Mouse (Mus musculus): ENCODE measurements around the gene Zdhhc6. TPM values are rescaled to one million over a fixed set of nuclear protein-coding genes. Genes with fewer than 3 reads are reported as not detected.
A peak's percentile ranks its signal among the peaks of the same experiment; 100 is the strongest.

The Zdhhc6 gene
- polyA plus RNA-seq, 1 experiment from 2014 or later = 106 TPM

DNA sequence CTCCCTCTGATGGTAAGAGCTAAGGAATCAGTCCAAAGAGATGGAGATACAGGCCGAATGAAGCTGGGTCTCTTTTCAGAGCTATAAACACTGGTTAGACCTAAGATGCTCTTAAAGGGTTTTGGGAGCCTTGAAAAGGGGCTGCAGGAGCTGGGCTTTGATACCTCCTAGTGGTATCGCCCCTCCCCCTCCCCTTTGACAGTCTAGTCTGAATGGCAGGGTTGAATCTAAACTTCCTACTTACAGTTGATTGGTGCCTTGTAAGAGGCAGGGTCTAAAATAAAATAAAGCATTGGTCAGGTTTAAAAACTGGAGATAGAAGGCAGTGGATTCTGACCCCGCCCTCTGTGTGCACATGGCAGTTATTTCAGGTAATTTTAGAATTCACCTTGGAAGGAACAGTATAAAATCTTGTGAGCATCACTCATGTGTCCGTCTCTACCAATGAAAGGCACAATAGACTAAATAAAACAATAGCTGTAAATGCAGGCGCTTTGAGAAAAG lies 61.3 kb downstream of the Zdhhc6 start:
- no peaks in the 10 kb centered on the region; the same call in 1 of the 2 replicates for H3K4me1 ChIP-seq (ENCODE audit: control insufficient read depth, insufficient read depth, low read length)
- H3K4me2 ChIP-seq (ENCODE audit: low read depth, low read length) = peak overlapping the region; percentile 86
- no peaks in the 10 kb centered on the region for H3K27me3 ChIP-seq (ENCODE audit: control insufficient read depth, insufficient read depth, low read length)
- peak overlapping the region; percentile 71 for H3K9ac ChIP-seq (replicated peaks; ENCODE audit: low read length)
- 7% methylated on average over 5 of the region's 5 CpGs for WGBS
- no peak overlapping the region for H3K27ac ChIP-seq (replicated peaks; ENCODE audit: low read depth, low read length)
- H3K4me3 ChIP-seq (ENCODE audit: low read depth, low read length) = peak overlapping the region; percentile 49
- H3K9me3 ChIP-seq (replicated peaks; ENCODE audit: control insufficient read depth, low read length) = no peaks in the 10 kb centered on the region
- peak; percentile 32 for ATAC-seq (replicated peaks; ENCODE audit: insufficient number of reproducible peaks, low FRiP score, low TSS enrichment, low read depth)
- peak; percentile 78 for DNase-seq (ENCODE audit: low spot score)
- H3K36me3 ChIP-seq (replicated peaks; ENCODE audit: control insufficient read depth, insufficient read depth, low read depth, low read length) = no peaks in the 10 kb centered on the region

DNA sequence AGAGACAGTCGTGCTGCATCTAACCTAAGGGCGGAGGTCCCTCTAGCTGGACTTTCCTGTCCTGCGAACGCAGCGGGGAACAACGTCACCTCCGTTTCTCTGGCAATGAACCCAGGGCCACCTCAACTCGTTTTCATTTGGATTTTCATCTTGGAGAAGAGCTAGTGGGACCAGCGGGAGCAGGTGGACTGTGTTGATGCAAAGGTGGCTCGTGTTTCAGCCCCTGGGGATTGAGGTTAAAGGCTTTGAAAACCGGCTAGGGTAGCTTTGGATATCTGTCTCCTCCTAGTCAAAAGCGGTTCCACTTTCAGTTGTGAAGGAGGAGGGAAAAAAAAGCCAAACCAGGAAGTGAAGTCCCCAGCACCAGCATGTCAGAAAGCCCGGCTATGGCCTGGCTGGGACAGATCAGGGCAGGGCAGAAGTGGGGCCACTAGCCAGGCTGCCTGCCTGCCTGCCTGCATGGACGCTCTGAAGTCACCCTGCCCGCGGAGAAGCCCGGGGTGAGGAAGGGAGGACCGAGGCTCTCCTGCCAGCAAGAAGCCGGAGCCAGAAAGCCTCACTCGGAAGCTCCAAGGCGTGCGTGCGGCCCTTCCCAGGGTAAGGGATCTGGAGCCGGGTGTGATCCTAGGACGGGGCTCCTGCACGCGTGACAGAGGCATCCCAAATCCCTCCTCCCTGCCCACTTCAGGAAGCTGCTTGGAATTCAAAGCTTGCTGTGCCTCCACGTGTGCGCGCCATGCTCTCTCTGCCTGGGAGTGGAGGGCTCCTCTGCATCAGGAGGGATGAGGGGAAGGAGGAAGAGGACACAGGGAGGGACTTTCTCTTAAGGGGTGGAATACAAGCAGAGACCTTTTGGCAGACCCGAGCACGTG lies 62.0 kb downstream of the Zdhhc6 start:
- H3K27ac ChIP-seq (replicated peaks; ENCODE audit: low read depth, low read length) = peak overlapping the region; percentile 32; the same call in 1 of the 2 replicates
- H3K27me3 ChIP-seq (ENCODE audit: control insufficient read depth, insufficient read depth, low read length) = no peaks in the 10 kb centered on the region
- H3K4me3 ChIP-seq (ENCODE audit: low read depth, low read length) = peak overlapping the region; percentile 49
- peak overlapping the region; percentile 71 for H3K9ac ChIP-seq (replicated peaks; ENCODE audit: low read length)
- no peaks in the 10 kb centered on the region; the same call in 1 of the 2 replicates for H3K4me1 ChIP-seq (ENCODE audit: control insufficient read depth, insufficient read depth, low read length)
- under 1% methylated on average over 32 of the region's 32 CpGs for WGBS
- no peaks in the 10 kb centered on the region for H3K9me3 ChIP-seq (replicated peaks; ENCODE audit: control insufficient read depth, low read length)
- peak; percentile 64 for ATAC-seq (replicated peaks; ENCODE audit: insufficient number of reproducible peaks, low FRiP score, low TSS enrichment, low read depth)
- peak; percentile 63 for DNase-seq (ENCODE audit: low spot score)
- peak overlapping the region; percentile 86 for H3K4me2 ChIP-seq (ENCODE audit: low read depth, low read length)
- H3K36me3 ChIP-seq (replicated peaks; ENCODE audit: control insufficient read depth, insufficient read depth, low read depth, low read length) = no peaks in the 10 kb centered on the region

DNA sequence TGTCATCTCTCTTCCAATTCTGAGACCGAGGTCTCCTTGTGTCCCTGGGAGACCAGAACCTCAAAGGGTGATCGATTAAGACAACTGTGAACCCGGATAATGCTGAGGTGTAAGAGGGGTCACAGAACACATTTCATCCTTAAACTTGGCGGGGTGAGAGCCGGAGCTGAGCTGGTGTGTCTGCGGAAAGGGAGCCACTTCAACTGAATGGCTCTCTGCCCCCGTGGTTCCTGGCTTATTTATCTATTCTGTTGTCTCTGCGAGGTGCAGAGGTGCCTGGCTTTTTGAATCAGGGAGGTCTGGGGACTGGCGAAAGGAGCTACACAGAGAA lies 62.6 kb downstream of the Zdhhc6 start:
- H3K4me2 ChIP-seq (ENCODE audit: low read depth, low read length) = peak overlapping the region; percentile 86
- H3K4me3 ChIP-seq (ENCODE audit: low read depth, low read length) = peak overlapping the region; percentile 49
- no peaks in the 10 kb centered on the region for H3K36me3 ChIP-seq (replicated peaks; ENCODE audit: control insufficient read depth, insufficient read depth, low read depth, low read length)
- peak overlapping the region; percentile 71 for H3K9ac ChIP-seq (replicated peaks; ENCODE audit: low read length)
- no peaks in the 10 kb centered on the region; the same call in 1 of the 2 replicates for H3K4me1 ChIP-seq (ENCODE audit: control insufficient read depth, insufficient read depth, low read length)
- H3K27ac ChIP-seq (replicated peaks; ENCODE audit: low read depth, low read length) = 0 out of 2 replicates have a peak overlapping the region, but pooled peaks have one; percentile 32
- peak; percentile 19; the same call in 1 of the 2 replicates for ATAC-seq (replicated peaks; ENCODE audit: insufficient number of reproducible peaks, low FRiP score, low TSS enrichment, low read depth)
- 7% methylated on average over 9 of the region's 9 CpGs for WGBS
- H3K9me3 ChIP-seq (replicated peaks; ENCODE audit: control insufficient read depth, low read length) = no peaks in the 10 kb centered on the region
- H3K27me3 ChIP-seq (ENCODE audit: control insufficient read depth, insufficient read depth, low read length) = no peaks in the 10 kb centered on the region
- peak; percentile 12 for DNase-seq (ENCODE audit: low spot score)

DNA sequence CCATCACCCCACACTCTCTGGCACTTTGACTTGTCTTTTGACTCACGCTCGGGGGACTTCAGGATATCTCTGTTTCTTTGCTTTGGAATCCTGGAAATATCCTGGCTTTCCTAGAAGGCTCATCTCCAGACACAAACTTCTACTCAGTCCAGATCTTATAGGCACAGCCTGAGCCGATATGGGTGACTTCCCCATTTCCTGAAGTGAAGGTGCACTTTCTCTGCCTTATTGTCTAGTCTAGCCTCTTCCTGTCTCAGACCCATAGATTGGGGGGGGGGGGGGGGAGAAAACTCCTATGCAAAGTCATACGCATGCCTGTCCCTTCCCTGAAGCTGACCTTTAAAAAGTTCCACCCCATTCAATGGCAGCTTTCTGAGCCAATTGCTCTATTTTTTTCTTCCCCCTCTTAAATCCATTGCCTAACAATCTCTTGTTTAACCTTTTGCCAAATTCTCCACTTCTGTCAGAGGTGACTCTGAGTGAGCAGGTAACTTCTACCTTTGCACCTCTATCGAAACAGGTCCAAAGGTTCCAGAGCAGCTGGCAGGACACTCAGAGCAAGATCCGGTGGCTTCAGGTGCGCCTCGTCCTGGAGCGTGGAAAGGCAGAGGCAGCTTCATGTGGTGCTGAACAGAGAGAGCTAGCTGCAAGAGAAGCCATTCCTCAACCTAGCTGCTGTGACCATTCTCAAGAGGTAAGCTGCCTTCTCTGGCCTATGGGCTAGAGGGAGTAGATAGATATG lies 64.3 kb downstream of the Zdhhc6 start, which contains the start of gene Acsl5:
Acsl5 (plus strand) TSS at position 556 of the 742 bp plus-strand sequence.
- no peak within 1 kb of the TSS for H3K4me3 ChIP-seq (ENCODE audit: low read depth, low read length)
- no peaks in the 10 kb centered on the region for H3K9me3 ChIP-seq (replicated peaks; ENCODE audit: control insufficient read depth, low read length)
- H3K36me3 ChIP-seq (replicated peaks; ENCODE audit: control insufficient read depth, insufficient read depth, low read depth, low read length) = no peaks in the 10 kb centered on the region
- H3K9ac ChIP-seq (replicated peaks; ENCODE audit: low read length) = no peak within 1 kb of the TSS
- no peak within 1 kb of the TSS for H3K4me2 ChIP-seq (ENCODE audit: low read depth, low read length)
- no peak within 1 kb of the TSS for H3K27ac ChIP-seq (replicated peaks; ENCODE audit: low read depth, low read length)
- 95% methylated on average over 9 of the region's 9 CpGs for WGBS
- no peak for DNase-seq (ENCODE audit: low spot score)
- no peaks in the 10 kb centered on the region; the same call in 1 of the 2 replicates for H3K4me1 ChIP-seq (ENCODE audit: control insufficient read depth, insufficient read depth, low read length)
- ATAC-seq (replicated peaks; ENCODE audit: insufficient number of reproducible peaks, low FRiP score, low TSS enrichment, low read depth) = no peak
- H3K27me3 ChIP-seq (ENCODE audit: control insufficient read depth, insufficient read depth, low read length) = no peaks in the 10 kb centered on the region

DNA sequence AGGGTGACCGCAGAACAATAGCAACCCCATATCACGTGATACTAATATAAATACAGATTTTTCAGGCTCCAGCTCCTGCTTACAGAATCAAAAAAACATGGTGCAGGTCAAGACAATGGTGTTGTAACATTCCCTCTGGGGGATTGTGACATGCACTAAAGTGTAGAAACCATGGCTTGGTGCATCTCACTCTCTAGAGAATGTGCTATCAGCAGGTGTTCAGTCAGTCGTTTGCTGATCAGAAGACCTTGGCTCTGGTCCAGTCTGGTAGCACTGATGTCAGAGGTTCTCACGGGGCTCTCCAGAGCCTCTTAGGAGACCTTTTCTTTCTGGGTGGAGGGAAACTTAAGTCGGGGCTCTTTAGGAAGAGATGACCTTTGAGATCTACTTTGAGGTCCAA lies 65.4 kb downstream of the Zdhhc6 start:
- WGBS = 85% methylated on average over 5 of the region's 5 CpGs
- ATAC-seq (replicated peaks; ENCODE audit: insufficient number of reproducible peaks, low FRiP score, low TSS enrichment, low read depth) (no peak), DNase-seq (ENCODE audit: low spot score) (no peak)
- H3K9me3 ChIP-seq (replicated peaks; ENCODE audit: control insufficient read depth, low read length) = no peaks in the 10 kb centered on the region
- no peak overlapping the region for H3K27ac ChIP-seq (replicated peaks; ENCODE audit: low read depth, low read length)
- no peaks in the 10 kb centered on the region; the same call in 1 of the 2 replicates for H3K4me1 ChIP-seq (ENCODE audit: control insufficient read depth, insufficient read depth, low read length)
- H3K4me3 ChIP-seq (ENCODE audit: low read depth, low read length) = no peak overlapping the region
- no peak overlapping the region for H3K4me2 ChIP-seq (ENCODE audit: low read depth, low read length)
- H3K27me3 ChIP-seq (ENCODE audit: control insufficient read depth, insufficient read depth, low read length) = no peaks in the 10 kb centered on the region
- no peak overlapping the region for H3K9ac ChIP-seq (replicated peaks; ENCODE audit: low read length)
- no peaks in the 10 kb centered on the region for H3K36me3 ChIP-seq (replicated peaks; ENCODE audit: control insufficient read depth, insufficient read depth, low read depth, low read length)

- H3K36me3 ChIP-seq (replicated peaks; ENCODE audit: control insufficient read depth, insufficient read depth, low read depth, low read length) = no peaks in the 10 kb centered on the region
- no peaks in the 10 kb centered on the region for H3K9me3 ChIP-seq (replicated peaks; ENCODE audit: control insufficient read depth, low read length)
- no peak overlapping the region for H3K4me2 ChIP-seq (ENCODE audit: low read depth, low read length)
- no peak overlapping the region for H3K4me3 ChIP-seq (ENCODE audit: low read depth, low read length)
- no peak overlapping the region for H3K27ac ChIP-seq (replicated peaks; ENCODE audit: low read depth, low read length)
- WGBS = 78% methylated on average over 9 of the region's 9 CpGs
- H3K4me1 ChIP-seq (ENCODE audit: control insufficient read depth, insufficient read depth, low read length) = no peaks in the 10 kb centered on the region
- ATAC-seq (replicated peaks; ENCODE audit: insufficient number of reproducible peaks, low FRiP score, low TSS enrichment, low read depth) (no peak), DNase-seq (ENCODE audit: low spot score) (no peak)
- H3K27me3 ChIP-seq (ENCODE audit: control insufficient read depth, insufficient read depth, low read length) = no peaks in the 10 kb centered on the region
- H3K9ac ChIP-seq (replicated peaks; ENCODE audit: low read length) = no peak overlapping the region
Observed at GRCm38 (mm10) chr19:55247991-55248520, 67.8 kb downstream of the Zdhhc6 start.

- 86% methylated on average over 5 of the region's 5 CpGs for WGBS
- no peak for ATAC-seq (replicated peaks; ENCODE audit: insufficient number of reproducible peaks, low FRiP score, low TSS enrichment, low read depth)
- DNase-seq (ENCODE audit: low spot score) = no peak
- Histone ChIP-seq H3K4me1 (ENCODE audit: control insufficient read depth, insufficient read depth, low read length) (no peaks in the 10 kb centered on the region), H3K27ac (replicated peaks; ENCODE audit: low read depth, low read length) (no peak overlapping the region), H3K9me3 (replicated peaks; ENCODE audit: control insufficient read depth, low read length) (no peaks in the 10 kb centered on the region), H3K27me3 (ENCODE audit: control insufficient read depth, insufficient read depth, low read length) (no peaks in the 10 kb centered on the region), H3K9ac (replicated peaks; ENCODE audit: low read length) (no peak overlapping the region), H3K36me3 (replicated peaks; ENCODE audit: control insufficient read depth, insufficient read depth, low read depth, low read length) (no peaks in the 10 kb centered on the region), H3K4me2 (ENCODE audit: low read depth, low read length) (no peak overlapping the region), H3K4me3 (ENCODE audit: low read depth, low read length) (no peak overlapping the region)
Observed at GRCm38 (mm10) chr19:55247563-55247962, 68.3 kb downstream of the Zdhhc6 start.
